ENCODE assay signal across 8 mouse cellular contexts in genomic region chr3:119784366-119784765, GRCm38 (mm10). TPM values are rescaled to one million over a fixed set of nuclear protein-coding genes. Genes with fewer than 3 reads are reported as not detected.
DNase-seq lines count a peak whose midpoint lies in the region; ATAC-seq and TF ChIP-seq lines count a peak whose summit lies in the region.

Gene Ptbp2 (minus strand): TSS chr3:119784466.

- no peaks in the 10 kb centered on the region for H3K9me3 ChIP-seq in embryonic facial prominence, embryonic 11.5 days (replicated peaks; ENCODE audit: control insufficient read depth, low read length)
- no peaks in the 10 kb centered on the region for H3K9me3 ChIP-seq in heart, embryonic 13.5 days
- no peaks in the 10 kb centered on the region for H3K9me3 ChIP-seq in neural tube, embryonic 12.5 days

- WGBS in lung, adult 2 months: 84% methylated on average over 4 of the region's 4 CpGs
- 83% methylated on average over 4 of the region's 4 CpGs for WGBS in embryonic facial prominence, embryonic 11.5 days
- WGBS in heart, embryonic 13.5 days: 78% methylated on average over 4 of the region's 4 CpGs
- 90% methylated on average over 4 of the region's 4 CpGs for WGBS in neural tube, embryonic 12.5 days

- ATAC-seq in embryonic facial prominence, embryonic 11.5 days (replicated peaks; ENCODE audit: insufficient number of reproducible peaks, low FRiP score, low TSS enrichment, low read depth): no peak
- no peak for ATAC-seq in heart, embryonic 13.5 days (ENCODE audit: extremely low read depth, insufficient number of reproducible peaks, low FRiP score, low TSS enrichment)
- no peak for ATAC-seq in neural tube, embryonic 12.5 days (ENCODE audit: low FRiP score, low read depth)

- peak within 1 kb of the TSS; percentile 50 for H3K4me2 ChIP-seq in embryonic facial prominence, embryonic 11.5 days (ENCODE audit: low read depth, low read length)
- H3K4me2 ChIP-seq in heart, embryonic 13.5 days: peak within 1 kb of the TSS; percentile 88
- peak within 1 kb of the TSS; percentile 61 for H3K4me2 ChIP-seq in neural tube, embryonic 12.5 days (replicated peaks)

- TF ChIP-seq CTCF in lung, adult 2 months (IDR thresholded peaks at IDR 0.05; ENCODE audit: insufficient read depth, low read length): no peak

- intact Hi-C loops in left cerebral cortex, postnatal 25 days (cut with DNase I): loop anchor here (5.0 to 10.0 kb wide), 3 partner anchors 163 to 1323 kb away; no protein-coding TSS in a partner anchor

- peak within 1 kb of the TSS; percentile 75 for H3K4me3 ChIP-seq in lung, adult 2 months (replicated peaks; ENCODE audit: extremely low read depth, low read depth, low read length)
- peak within 1 kb of the TSS; percentile 95 for H3K4me3 ChIP-seq in embryonic facial prominence, embryonic 11.5 days (ENCODE audit: low read depth, low read length)
- H3K4me3 ChIP-seq in heart, embryonic 13.5 days: peak within 1 kb of the TSS; percentile 95
- peak within 1 kb of the TSS; percentile 98 for H3K4me3 ChIP-seq in neural tube, embryonic 12.5 days

- H3K9ac ChIP-seq in embryonic facial prominence, embryonic 11.5 days (replicated peaks; ENCODE audit: low read length): peak within 1 kb of the TSS; percentile 100
- peak within 1 kb of the TSS; percentile 100 for H3K9ac ChIP-seq in heart, embryonic 13.5 days
- H3K9ac ChIP-seq in neural tube, embryonic 12.5 days: peak within 1 kb of the TSS; percentile 100

- no peak for DNase-seq in lung, adult 2 months
- no peak for DNase-seq in lung, postnatal 14 days
- no peak for DNase-seq in embryonic facial prominence, embryonic 11.5 days (ENCODE audit: low spot score)
- DNase-seq in left cerebral cortex, postnatal 25 days (ENCODE audit: low spot score in 2 of 2): no peak
- no peak for DNase-seq in thymus, adult 18-20 months
- DNase-seq in cerebellum, adult 11 months: no peak

- no peaks in the 10 kb centered on the region for H3K27me3 ChIP-seq in embryonic facial prominence, embryonic 11.5 days (ENCODE audit: control insufficient read depth, insufficient read depth, low read length)
- H3K27me3 ChIP-seq in heart, embryonic 13.5 days (replicated peaks): no peaks in the 10 kb centered on the region
- H3K27me3 ChIP-seq in neural tube, embryonic 12.5 days (replicated peaks): no peaks in the 10 kb centered on the region

- peaks cover 6% of the 10 kb centered on the region; the same call in 1 of the 2 replicates for H3K4me1 ChIP-seq in lung, adult 2 months (ENCODE audit: control insufficient read depth, insufficient read depth, low read length)
- H3K4me1 ChIP-seq in embryonic facial prominence, embryonic 11.5 days (ENCODE audit: control insufficient read depth, insufficient read depth, low read length): no peaks in the 10 kb centered on the region
- peaks cover 22% of the 10 kb centered on the region for H3K4me1 ChIP-seq in heart, embryonic 13.5 days
- peaks cover 8% of the 10 kb centered on the region for H3K4me1 ChIP-seq in neural tube, embryonic 12.5 days

- TF ChIP-seq POLR2A in lung, adult 2 months (IDR thresholded peaks at IDR 0.05; ENCODE audit: borderline replicate concordance, extremely low read depth, low read depth, low read length): no peak

- H3K27ac ChIP-seq in embryonic facial prominence, embryonic 11.5 days (replicated peaks; ENCODE audit: low read depth, low read length): peak within 1 kb of the TSS; percentile 99
- peak within 1 kb of the TSS; percentile 96 for H3K27ac ChIP-seq in heart, embryonic 13.5 days (replicated peaks)
- H3K27ac ChIP-seq in neural tube, embryonic 12.5 days: peak within 1 kb of the TSS; percentile 99

- H3K36me3 ChIP-seq in embryonic facial prominence, embryonic 11.5 days (replicated peaks; ENCODE audit: control insufficient read depth, insufficient read depth, low read depth, low read length): no peaks in the 10 kb centered on the region
- H3K36me3 ChIP-seq in heart, embryonic 13.5 days: peaks cover 5% of the 10 kb centered on the region
- peaks cover under 1% of the 10 kb centered on the region; the same call in 1 of the 2 replicates for H3K36me3 ChIP-seq in neural tube, embryonic 12.5 days

RNA-seq across cellular contexts. Expression of gene Ptbp2, which starts in this region (rescaled TPM):
- polyA plus RNA-seq in lung, adult 2 months (2012; rRNA removed): 4.6 and 10.9 TPM in 2 replicates
- 240 and 263 TPM in 2 replicates for polyA plus RNA-seq in embryonic facial prominence, embryonic 11.5 days (2014; fragmentation: Nextera tagmentation; extraction: Ambion mirVana)
- 49.8 and 50.8 TPM in 2 replicates for polyA plus RNA-seq in heart, embryonic 13.5 days (2015; fragmentation: Nextera tagmentation; extraction: Ambion mirVana)
- 100 to 1,000 TPM; 108 to 111 TPM for total RNA-seq in left cerebral cortex, postnatal 25 days (2021)
- polyA plus RNA-seq in neural tube, embryonic 12.5 days (2016; fragmentation: Nextera tagmentation; extraction: Ambion mirVana): 297 and 316 TPM in 2 replicates
